ENCODE assay signal across 17 mouse cellular contexts in the genomic region with DNA sequence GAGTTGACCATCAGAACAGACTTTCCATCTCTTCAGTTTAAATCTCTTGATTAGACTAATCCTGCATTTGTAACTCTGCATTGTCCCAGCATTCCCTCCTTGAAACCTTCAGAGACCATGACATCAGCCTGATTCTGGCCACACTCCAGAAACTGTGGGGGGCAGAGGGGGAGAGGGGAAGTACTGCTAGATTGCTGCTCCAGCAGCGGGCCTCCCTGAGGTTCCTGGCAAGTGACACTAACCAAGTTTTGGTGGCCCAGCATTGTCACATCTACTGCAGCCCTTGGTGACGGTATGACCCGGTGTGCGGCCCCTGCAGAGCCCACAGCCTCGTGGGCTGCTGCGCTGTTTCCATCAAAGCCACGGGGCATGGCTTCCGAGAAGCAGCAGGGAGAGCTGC. TPM values are rescaled to one million over a fixed set of nuclear protein-coding genes. Genes with fewer than 3 reads are reported as not detected.
DNase-seq lines count a peak whose midpoint lies in the region; ATAC-seq and TF ChIP-seq lines count a peak whose summit lies in the region.
"Had no signal": no experiment of that assay in that cellular context is flagged by ENCODE, and none has a peak within 500 bp of the region (broad histone marks: within the 10 kb centered on the region; RNA-seq: fewer than 3 reads in every experiment).

No protein-coding gene starts in this region.

- no peak overlapping the region for H3K4me2 ChIP-seq in heart, embryonic 12.5 days
- H3K4me2 ChIP-seq: limb, embryonic 12.5 days had no signal

- TF ChIP-seq CTCF in bone marrow, adult 2 months (IDR thresholded peaks at IDR 0.05; ENCODE audit: control insufficient read depth, insufficient read depth, low read length) = no peak

- no peak overlapping the region for H3K9ac ChIP-seq in heart, embryonic 12.5 days
- H3K9ac ChIP-seq: limb, embryonic 12.5 days had no signal

- no peak for TF ChIP-seq POLR2A in bone marrow, adult 2 months (IDR thresholded peaks at IDR 0.05; ENCODE audit: borderline replicate concordance, control insufficient read depth, low read depth, low read length)

- no peaks in the 10 kb centered on the region for H3K79me2 ChIP-seq in macrophage (ENCODE audit: inconsistent target)

- intact Hi-C loops in heart, postnatal 10 days (cut with DNase I) = no loop called here

- no peaks in the 10 kb centered on the region for H3K9me3 ChIP-seq in heart, embryonic 12.5 days (replicated peaks)
- H3K9me3 ChIP-seq in megakaryocyte, embryonic 14.5 days = no peaks in the 10 kb centered on the region
- H3K9me3 ChIP-seq: limb, embryonic 12.5 days had no signal

- no peak for ATAC-seq in heart, embryonic 12.5 days (ENCODE audit: insufficient number of reproducible peaks, low FRiP score)
- no peak for ATAC-seq in megakaryocyte, adult 5-6 weeks (ENCODE audit: poor library complexity, severe bottlenecking)

- H3K4me1 ChIP-seq in heart, embryonic 12.5 days (replicated peaks) = peaks cover 6% of the 10 kb centered on the region
- peaks cover 85% of the 10 kb centered on the region for H3K4me1 ChIP-seq in megakaryocyte, embryonic 14.5 days
- peaks cover 2% of the 10 kb centered on the region; the same call in 1 of the 2 replicates for H3K4me1 ChIP-seq in bone marrow, adult 2 months (ENCODE audit: control insufficient read depth, insufficient read depth, low read length)
- H3K4me1 ChIP-seq: limb, embryonic 12.5 days had no signal

- H3K36me3 ChIP-seq in heart, embryonic 12.5 days = no peaks in the 10 kb centered on the region
- H3K36me3 ChIP-seq in megakaryocyte, embryonic 14.5 days (replicated peaks; ENCODE audit: low read length) = peaks cover 13% of the 10 kb centered on the region
- no peaks in the 10 kb centered on the region for H3K36me3 ChIP-seq in macrophage (ENCODE audit: inconsistent target)
- H3K36me3 ChIP-seq: limb, embryonic 12.5 days had no signal

- H3K4me3 ChIP-seq in heart, embryonic 12.5 days = no peak overlapping the region
- H3K4me3 ChIP-seq in megakaryocyte, embryonic 14.5 days (replicated peaks) = peak overlapping the region; percentile 71
- H3K4me3 ChIP-seq in bone marrow, adult 2 months (replicated peaks; ENCODE audit: control insufficient read depth, low read depth, low read length) = no peak overlapping the region
- no peak overlapping the region for H3K4me3 ChIP-seq in macrophage (ENCODE audit: inconsistent target)
- H3K4me3 ChIP-seq: erythroblast, embryonic 14.5 days; gastrocnemius, adult 2 months; limb, embryonic 12.5 days had no signal

- no peaks in the 10 kb centered on the region for H3K27me3 ChIP-seq in heart, embryonic 12.5 days (replicated peaks)
- no peaks in the 10 kb centered on the region for H3K27me3 ChIP-seq in megakaryocyte, embryonic 14.5 days (replicated peaks)
- H3K27me3 ChIP-seq: limb, embryonic 12.5 days had no signal

- no peak overlapping the region for H3K27ac ChIP-seq in heart, embryonic 12.5 days (ENCODE audit: poor library complexity, severe bottlenecking)
- peak overlapping the region; percentile 63; the same call in 1 of the 2 replicates for H3K27ac ChIP-seq in bone marrow, adult 2 months (ENCODE audit: control insufficient read depth, insufficient read depth, low read depth, low read length, poor library complexity)
- H3K27ac ChIP-seq in macrophage = peak overlapping the region; percentile 95
- H3K27ac ChIP-seq: gastrocnemius, adult 2 months; limb, embryonic 12.5 days had no signal

- WGBS in heart, embryonic 12.5 days = 61% methylated on average over 8 of the region's 8 CpGs
- 9% methylated on average over 8 of the region's 8 CpGs for WGBS in bone marrow, adult 2 months
- WGBS in macrophage (ENCODE audit: missing documents) = 14% methylated on average over 8 of the region's 8 CpGs

- DNase-seq in heart, postnatal 10 days = peak; percentile 51 to 59
- DNase-seq in thymus, postnatal 36 days = no peak
- DNase-seq: adrenal gland, postnatal 25 days; cerebellum, postnatal 36 days; gastrocnemius, adult 2 months; lung, postnatal 4 days had no signal

RNA-seq across cellular contexts. Expression of a gene that starts 39.9 kb away (rescaled TPM):
- total RNA-seq in heart, postnatal 10 days (2021) = 10 to 100 TPM; 11.3 to 12.1 TPM
- 2.5 and 3.3 TPM in 2 replicates for polyA plus RNA-seq in heart, embryonic 12.5 days (2016; fragmentation: Nextera tagmentation; extraction: Ambion mirVana)
- polyA plus RNA-seq in megakaryocyte, embryonic 14.5 days (2012; ENCODE audit: insufficient read depth, low replicate concordance) = 0.82 and 1.8 TPM in 2 replicates
- total RNA-seq in megakaryocyte, adult 5-6 weeks (2015) = 18.9 and 19.9 TPM in 2 replicates
- total RNA-seq in megakaryocyte, adult 5-6 weeks (2017) = 8.2 and 10.0 TPM in 2 replicates
- 7.4 and 10.7 TPM in 2 replicates for polyA plus RNA-seq in bone marrow, adult 2 months (2011; ENCODE audit: insufficient read depth, insufficient read length, low replicate concordance, missing spikeins)
- 100 to 1,000 TPM in 3 of 26 experiments, 10 to 100 TPM in 23; 30.2 to 120 (median 44.9) TPM for total RNA-seq in macrophage (2018; cell fraction: chromatin; rRNA removed)
- total RNA-seq in macrophage (2018; cell fraction: cytosol; rRNA removed) = 10 to 100 TPM; 19.4 to 48.1 (median 24.5) TPM
- total RNA-seq in macrophage (2018; cell fraction: nucleus; rRNA removed) = 10 to 100 TPM; 34.0 to 72.5 (median 44.1) TPM
- 14.2 to 21.3 TPM (median 19.7 TPM) in 3 replicates for polyA plus RNA-seq in macrophage (2018)

RNA-seq across cellular contexts. Expression of a gene that starts 56.8 kb away (rescaled TPM):
- not detected for total RNA-seq in heart, postnatal 10 days (2021)
- not detected in 2 replicates for polyA plus RNA-seq in heart, embryonic 12.5 days (2016; fragmentation: Nextera tagmentation; extraction: Ambion mirVana)
- not detected in 2 replicates for polyA plus RNA-seq in megakaryocyte, embryonic 14.5 days (2012; ENCODE audit: insufficient read depth, low replicate concordance)
- not detected in 2 replicates for total RNA-seq in megakaryocyte, adult 5-6 weeks (2015)
- not detected in 2 replicates for total RNA-seq in megakaryocyte, adult 5-6 weeks (2017)
- not detected in 2 replicates for polyA plus RNA-seq in bone marrow, adult 2 months (2011; ENCODE audit: insufficient read depth, insufficient read length, low replicate concordance, missing spikeins)
- not detected for total RNA-seq in macrophage (2018; cell fraction: chromatin; rRNA removed)
- not detected for total RNA-seq in macrophage (2018; cell fraction: cytosol; rRNA removed)
- not detected for total RNA-seq in macrophage (2018; cell fraction: nucleus; rRNA removed)
- not detected in 3 replicates for polyA plus RNA-seq in macrophage (2018)
- total RNA-seq: adrenal gland, postnatal 25 days; ES-E14; gastrocnemius, adult 2 months; layer of hippocampus, postnatal 10 days had no signal
- polyA plus RNA-seq: erythroblast, embryonic 14.5 days; intestine, embryonic 14.5 days; limb, embryonic 12.5 days; neural tube, embryonic 11.5 days had no signal

Comparison
In these comparisons a context has a peak if more than half of its experiments do, and no peak if none do; other contexts are left out.
1. DNase-seq: peak in heart, postnatal 10 days (2 of 2); none in thymus, postnatal 36 days (0 of 2).